Mouse (Mus musculus): ENCODE data around the gene Prss8. TPM values are rescaled to one million over a fixed set of nuclear protein-coding genes. Genes with fewer than 3 reads are reported as not detected.

The Prss8 gene
- not detected for polyA plus RNA-seq (2015; fragmentation: Illumina TruSeq; extraction: RNeasy Lipid Tissue Mini Kit (QIAGEN cat#74804); ENCODE audit: insufficient read depth, low replicate concordance)

DNA sequence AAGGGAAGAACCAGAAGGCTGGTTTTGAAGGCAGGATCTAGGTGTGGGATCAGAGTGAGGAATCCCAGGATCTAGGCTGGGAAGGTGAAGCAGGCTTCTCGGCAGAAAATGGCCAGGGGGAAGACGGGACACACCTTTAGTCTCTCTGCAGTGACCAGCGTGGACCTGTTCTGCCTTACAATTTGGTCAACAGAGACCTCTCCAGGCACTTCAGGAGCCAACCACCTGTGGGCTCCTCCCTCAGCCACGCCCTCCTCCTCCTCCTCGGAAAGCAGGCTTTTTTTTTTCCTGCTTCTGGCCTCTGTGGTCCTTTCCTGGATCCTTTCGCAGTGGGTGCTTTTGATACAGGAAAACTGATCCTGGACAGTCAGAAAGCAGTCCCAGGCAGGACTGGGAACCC, at the start of gene Prss8:
TSS of gene Prss8 (minus strand) at position 182 of the 400 bp plus-strand sequence.

DNA sequence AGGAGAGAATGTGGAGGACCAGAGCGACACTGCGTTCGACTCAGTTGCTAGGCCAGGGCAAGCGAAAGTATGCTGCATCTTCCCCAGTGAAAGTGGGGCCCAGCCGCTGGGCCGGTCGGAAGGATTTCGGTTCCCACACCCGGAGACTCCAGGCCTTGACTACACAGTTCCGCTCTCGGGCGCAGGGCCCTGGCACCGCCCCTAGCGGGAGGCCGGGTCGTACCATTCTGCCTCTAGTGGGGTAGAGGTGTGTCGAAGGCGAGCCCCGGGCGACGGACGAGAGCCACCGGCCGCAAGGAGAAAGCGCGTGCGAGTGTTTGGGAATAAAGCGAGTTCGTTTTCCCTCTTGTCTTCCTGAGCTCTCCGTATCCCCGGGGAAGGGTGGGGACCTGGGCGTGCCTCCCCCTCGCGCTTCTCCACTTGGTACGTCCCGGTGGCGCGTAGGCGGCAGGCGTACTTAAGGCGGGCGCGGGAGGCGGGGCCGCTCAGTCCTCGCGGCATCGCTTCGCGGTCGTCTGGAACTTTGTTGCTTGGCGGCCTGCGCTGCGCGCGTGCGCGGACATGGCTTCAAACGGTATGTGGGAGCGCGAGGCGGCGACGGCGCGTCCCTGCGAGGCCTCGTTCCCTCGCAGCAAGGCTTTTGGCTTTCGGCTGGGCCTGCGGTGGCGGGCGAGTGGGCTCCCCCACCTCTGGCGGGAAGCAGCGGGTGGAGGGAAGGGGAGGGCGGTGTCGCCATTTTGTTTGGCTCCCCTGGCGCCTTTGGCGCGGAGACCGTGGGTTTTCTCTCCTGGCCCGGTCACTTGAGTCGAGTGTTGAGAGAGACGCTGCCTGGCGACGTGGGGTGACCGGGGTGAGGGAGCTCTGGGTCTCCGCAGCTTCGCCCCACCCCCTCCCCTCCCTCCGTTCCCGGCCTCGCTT, 37.4 kb upstream of the Prss8 start, which contains the start of gene Fus:
TSS of gene Fus (plus strand) at position 454 of the 918 bp plus-strand sequence.

DNA sequence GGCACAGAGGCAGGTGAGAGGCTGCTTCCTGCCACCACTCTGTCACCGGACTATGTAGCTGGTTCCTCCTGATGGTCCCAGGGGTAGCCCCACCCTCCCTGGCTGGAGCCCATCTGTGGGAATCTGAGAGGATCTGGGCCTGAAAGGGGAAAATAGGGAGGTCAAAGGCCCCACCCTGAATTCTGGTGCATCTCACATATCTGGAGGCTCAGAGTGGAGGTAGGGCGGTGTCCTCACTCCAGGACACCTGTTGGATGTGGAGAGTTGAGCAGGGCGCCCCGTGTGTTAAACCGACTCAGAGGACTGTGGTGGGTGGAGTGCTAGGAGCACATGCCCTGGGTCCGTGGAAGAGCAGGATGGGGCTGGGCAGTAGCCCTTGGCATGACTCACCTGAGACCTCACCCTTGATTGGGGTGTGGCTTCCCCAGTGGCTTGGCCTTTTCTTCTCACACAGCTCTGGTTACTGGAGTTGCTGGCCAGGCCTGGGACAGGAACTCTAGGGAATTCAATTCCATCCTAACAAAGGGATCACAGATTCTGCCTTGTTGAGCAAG, 16.6 kb upstream of the Prss8 start, which contains the start of gene Prss36:
TSS of gene Prss36 (minus strand) at position 256 of the 554 bp plus-strand sequence.

DNA sequence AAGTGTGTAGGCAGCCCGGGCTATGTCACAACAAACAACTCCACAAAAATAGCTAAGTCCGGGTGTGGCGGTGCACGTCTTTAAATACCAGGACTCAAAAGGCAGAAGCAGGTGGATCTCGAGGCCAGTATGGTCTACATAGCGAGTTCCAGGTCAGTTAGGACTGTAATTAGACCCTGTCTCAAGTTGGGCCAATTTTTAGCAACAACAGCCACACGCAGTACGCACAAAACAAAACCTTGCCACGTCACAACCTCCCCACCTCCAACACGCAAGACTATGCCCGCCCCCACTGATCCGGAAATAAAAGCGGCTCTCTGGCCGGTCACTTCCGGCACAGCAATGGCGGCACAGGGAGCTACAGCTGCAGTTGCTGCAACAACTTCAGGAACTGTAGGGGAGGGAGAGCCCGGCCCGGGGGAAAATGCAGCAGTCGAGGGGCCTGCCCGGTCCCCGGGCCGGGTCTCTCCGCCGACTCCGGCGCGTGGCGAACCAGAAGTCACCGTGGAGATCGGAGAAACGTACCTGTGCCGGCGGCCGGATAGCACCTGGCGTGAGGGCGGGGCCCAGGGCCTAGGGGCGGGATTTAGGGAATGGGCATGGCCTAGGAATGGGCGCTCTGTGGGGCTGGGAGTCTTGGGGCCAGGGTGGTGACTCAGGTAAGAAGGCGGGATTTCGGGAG, 17.6 kb downstream of the Prss8 start, which contains the start of gene Kat8:
TSS of gene Kat8 (plus strand) at position 327 of the 682 bp plus-strand sequence.

DNA sequence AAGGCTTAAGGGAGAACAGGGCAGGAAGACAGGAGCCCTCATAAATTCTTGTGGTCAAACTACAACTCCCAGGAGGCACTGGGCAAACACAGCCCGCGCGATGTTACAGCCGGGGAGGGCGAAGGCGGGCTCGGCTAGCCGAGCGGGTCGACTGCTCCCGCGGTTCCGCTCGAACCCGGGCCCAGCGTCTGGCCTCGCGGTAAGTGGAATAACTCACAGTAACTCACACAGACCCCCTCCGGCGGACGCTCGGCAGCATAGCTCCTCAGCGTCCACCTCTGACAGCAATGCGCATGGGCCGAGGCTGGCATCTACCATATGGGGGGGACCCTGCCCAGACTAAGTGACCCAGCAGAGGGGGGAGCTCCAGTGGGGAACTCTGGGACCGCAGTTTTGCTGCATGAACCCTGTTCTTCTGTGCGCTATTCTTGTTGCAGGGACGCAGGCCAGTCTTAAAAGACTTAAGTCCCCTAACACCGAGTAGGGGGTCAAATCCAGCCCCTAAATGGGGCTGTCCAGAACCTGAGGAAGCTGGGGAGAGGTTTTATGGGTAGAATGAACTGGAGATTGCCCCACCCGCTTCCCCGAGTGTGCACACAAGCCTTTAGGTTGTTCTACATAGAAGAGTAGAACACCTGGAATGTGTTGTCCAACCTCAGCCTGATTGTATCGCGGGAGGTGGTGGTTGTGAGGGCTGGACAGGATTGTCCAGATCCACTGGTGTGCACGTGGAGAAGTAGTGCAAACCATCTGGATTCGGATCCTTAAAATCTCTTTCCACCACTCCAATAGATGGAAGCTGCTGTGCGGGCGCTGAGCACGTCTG, 25.7 kb downstream of the Prss8 start, which contains the start of gene Bckdk:
TSS of gene Bckdk (plus strand) at position 112 of the 826 bp plus-strand sequence.

DNA sequence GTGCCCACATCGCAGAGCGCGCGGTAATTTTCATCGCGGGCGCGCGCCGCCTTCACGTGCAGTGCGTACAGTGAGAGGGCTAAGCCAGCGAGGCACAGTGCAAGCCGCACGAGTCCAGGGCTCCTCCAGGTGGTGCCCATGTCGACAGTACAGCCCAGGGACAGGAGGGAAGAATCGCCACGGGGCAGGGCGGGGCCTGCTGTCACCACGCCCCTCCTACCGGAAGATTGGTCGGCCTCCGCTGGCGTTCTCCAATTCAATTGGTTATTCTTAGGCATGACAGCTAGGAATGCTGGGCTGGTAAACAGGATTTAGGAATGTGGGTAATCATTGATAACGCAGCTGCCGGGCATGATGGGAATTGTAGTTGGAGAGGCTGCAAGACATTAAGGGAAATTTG, 34.5 kb downstream of the Prss8 start, which contains the start of the genes Gm21974 and Vkorc1:
TSS of gene Gm21974 (minus strand) at position 13 of the 400 bp plus-strand sequence.
TSS of gene Vkorc1 (minus strand) at position 176 of the 400 bp plus-strand sequence.

DNA sequence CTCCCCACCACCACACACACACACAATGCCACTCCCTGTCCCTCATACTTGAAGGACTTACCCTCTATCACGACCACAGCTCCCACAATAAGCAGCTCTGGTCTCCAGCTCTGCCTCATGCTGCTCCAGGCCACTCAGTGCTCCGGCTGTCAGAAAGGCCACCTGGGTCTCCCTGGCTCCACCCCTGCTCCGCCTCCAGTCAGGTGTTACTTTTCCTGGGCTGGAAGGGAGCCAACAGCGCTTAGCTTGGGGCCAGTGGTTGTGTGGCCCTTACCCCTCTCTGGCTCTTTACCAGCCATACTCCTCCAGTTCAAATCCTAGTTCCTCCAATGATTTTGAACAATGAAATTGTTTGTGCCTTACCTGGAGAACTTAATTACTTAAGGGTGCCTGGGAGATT, 39.1 kb downstream of the Prss8 start, which contains the start of gene Prss53:
TSS of gene Prss53 (minus strand) at position 173 of the 400 bp plus-strand sequence.

DNA sequence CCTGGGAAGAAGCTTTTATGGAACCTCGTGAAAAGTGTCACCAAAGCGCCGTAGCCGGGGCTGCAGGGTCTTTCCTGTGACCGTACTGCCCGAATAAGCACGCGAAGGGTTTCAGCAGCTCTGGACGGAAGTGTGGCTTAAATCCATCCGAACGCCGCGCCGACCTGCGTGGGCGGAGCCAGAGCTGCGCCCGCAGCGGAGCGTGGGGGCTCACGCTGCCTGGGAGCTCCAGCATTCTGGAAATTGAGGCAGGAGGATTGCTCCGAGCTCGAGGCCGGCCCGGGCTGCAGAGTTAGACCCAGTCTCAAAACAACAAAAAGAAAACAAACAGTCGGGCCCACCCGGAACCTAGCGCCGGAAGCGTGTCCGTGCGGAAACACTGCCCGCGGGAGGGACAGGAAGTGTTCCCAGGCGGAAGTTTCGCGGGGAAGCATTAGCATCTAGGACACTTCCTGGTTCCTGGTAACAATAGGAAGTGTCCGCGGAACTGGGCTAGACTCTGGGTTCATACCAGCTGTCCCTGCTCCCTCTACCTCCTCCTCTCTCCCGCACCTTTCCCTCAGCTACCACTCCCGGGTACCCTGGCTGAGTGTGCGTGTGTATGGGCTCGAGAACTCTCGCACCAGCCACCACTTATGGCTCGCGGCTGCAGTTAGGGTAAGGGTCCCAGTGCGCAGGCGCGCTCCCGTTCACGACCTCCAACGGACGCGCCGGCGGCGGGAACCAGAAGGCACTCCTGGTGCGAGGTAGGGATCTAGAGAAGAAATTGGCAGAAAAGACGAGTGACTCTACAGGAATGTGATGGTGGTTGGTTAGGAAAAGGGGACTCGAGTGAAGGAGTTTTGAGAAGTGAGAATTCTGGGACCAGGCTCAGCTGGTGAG, 53.2 kb downstream of the Prss8 start, which contains the start of gene Zfp668:
TSS of gene Zfp668 (minus strand) at position 362 of the 882 bp plus-strand sequence.

DNA sequence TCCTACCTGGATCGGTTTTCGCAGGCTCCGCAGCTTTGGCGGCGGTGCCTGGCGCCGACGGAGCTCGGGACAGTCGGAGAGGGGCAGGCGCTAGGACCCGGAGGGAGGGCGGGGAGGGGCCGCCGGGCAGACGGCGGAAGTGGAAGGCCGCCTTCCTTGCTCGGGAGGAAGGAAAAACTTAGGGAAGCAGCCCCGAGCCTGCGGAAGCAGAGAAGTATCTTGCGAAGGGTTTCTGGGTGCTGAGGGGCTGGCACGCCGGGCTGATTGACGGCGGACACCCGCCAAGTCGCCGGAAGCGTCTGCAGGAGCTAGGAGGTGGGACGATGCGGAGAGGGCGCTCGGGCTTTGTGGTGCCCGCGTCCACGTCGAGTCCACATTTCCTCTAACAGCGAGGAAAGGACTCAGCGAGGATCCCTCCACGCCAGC, 53.9 kb downstream of the Prss8 start, which contains the start of gene Zfp646:
TSS of gene Zfp646 (plus strand) at position 181 of the 426 bp plus-strand sequence.

Other genes with a start within 250 kb of the Prss8 start
- gene Bcl7c, start 221.2 kb downstream of the Prss8 start, polyA plus RNA-seq (2015; fragmentation: Illumina TruSeq; extraction: RNeasy Lipid Tissue Mini Kit (QIAGEN cat#74804); ENCODE audit: insufficient read depth, low replicate concordance): 8.0 TPM
- not detected for gene Ctf1, start 217.4 kb downstream of the Prss8 start, polyA plus RNA-seq (2015; fragmentation: Illumina TruSeq; extraction: RNeasy Lipid Tissue Mini Kit (QIAGEN cat#74804); ENCODE audit: insufficient read depth, low replicate concordance)
- gene Ctf2, start 197.9 kb downstream of the Prss8 start, polyA plus RNA-seq (2015; fragmentation: Illumina TruSeq; extraction: RNeasy Lipid Tissue Mini Kit (QIAGEN cat#74804); ENCODE audit: insufficient read depth, low replicate concordance): not detected
- 6.2 TPM for gene Fbxl19, start 185.6 kb downstream of the Prss8 start, polyA plus RNA-seq (2015; fragmentation: Illumina TruSeq; extraction: RNeasy Lipid Tissue Mini Kit (QIAGEN cat#74804); ENCODE audit: insufficient read depth, low replicate concordance)
- 32.6 TPM for gene Orai3, start 160.3 kb downstream of the Prss8 start, polyA plus RNA-seq (2015; fragmentation: Illumina TruSeq; extraction: RNeasy Lipid Tissue Mini Kit (QIAGEN cat#74804); ENCODE audit: insufficient read depth, low replicate concordance)
- gene Setd1a, start 153.4 kb downstream of the Prss8 start, polyA plus RNA-seq (2015; fragmentation: Illumina TruSeq; extraction: RNeasy Lipid Tissue Mini Kit (QIAGEN cat#74804); ENCODE audit: insufficient read depth, low replicate concordance): 28.5 TPM
- gene Gm49388, start 144.5 kb downstream of the Prss8 start, polyA plus RNA-seq (2015; fragmentation: Illumina TruSeq; extraction: RNeasy Lipid Tissue Mini Kit (QIAGEN cat#74804); ENCODE audit: insufficient read depth, low replicate concordance): not detected
- 14.7 TPM for gene Hsd3b7, start 129.5 kb downstream of the Prss8 start, polyA plus RNA-seq (2015; fragmentation: Illumina TruSeq; extraction: RNeasy Lipid Tissue Mini Kit (QIAGEN cat#74804); ENCODE audit: insufficient read depth, low replicate concordance)
- 96.9 TPM for gene Stx4a, start 105.8 kb downstream of the Prss8 start, polyA plus RNA-seq (2015; fragmentation: Illumina TruSeq; extraction: RNeasy Lipid Tissue Mini Kit (QIAGEN cat#74804); ENCODE audit: insufficient read depth, low replicate concordance)
- 1.5 TPM for gene Stx1b, start 105.6 kb downstream of the Prss8 start, polyA plus RNA-seq (2015; fragmentation: Illumina TruSeq; extraction: RNeasy Lipid Tissue Mini Kit (QIAGEN cat#74804); ENCODE audit: insufficient read depth, low replicate concordance)
- gene Zfp646, start 53.9 kb downstream of the Prss8 start, polyA plus RNA-seq (2015; fragmentation: Illumina TruSeq; extraction: RNeasy Lipid Tissue Mini Kit (QIAGEN cat#74804); ENCODE audit: insufficient read depth, low replicate concordance): 37.8 TPM
- 4.0 TPM for gene Zfp668, start 53.3 kb downstream of the Prss8 start, polyA plus RNA-seq (2015; fragmentation: Illumina TruSeq; extraction: RNeasy Lipid Tissue Mini Kit (QIAGEN cat#74804); ENCODE audit: insufficient read depth, low replicate concordance)
- gene Prss53, start 39.1 kb downstream of the Prss8 start, polyA plus RNA-seq (2015; fragmentation: Illumina TruSeq; extraction: RNeasy Lipid Tissue Mini Kit (QIAGEN cat#74804); ENCODE audit: insufficient read depth, low replicate concordance): 0.25 TPM
- not detected for gene Gm21974, start 34.6 kb downstream of the Prss8 start, polyA plus RNA-seq (2015; fragmentation: Illumina TruSeq; extraction: RNeasy Lipid Tissue Mini Kit (QIAGEN cat#74804); ENCODE audit: insufficient read depth, low replicate concordance)
- gene Vkorc1, start 34.5 kb downstream of the Prss8 start, polyA plus RNA-seq (2015; fragmentation: Illumina TruSeq; extraction: RNeasy Lipid Tissue Mini Kit (QIAGEN cat#74804); ENCODE audit: insufficient read depth, low replicate concordance): 52.3 TPM
- 16.3 TPM for gene Bckdk, start 26.0 kb downstream of the Prss8 start, polyA plus RNA-seq (2015; fragmentation: Illumina TruSeq; extraction: RNeasy Lipid Tissue Mini Kit (QIAGEN cat#74804); ENCODE audit: insufficient read depth, low replicate concordance)
- 55.2 TPM for gene Kat8, start 17.6 kb downstream of the Prss8 start, polyA plus RNA-seq (2015; fragmentation: Illumina TruSeq; extraction: RNeasy Lipid Tissue Mini Kit (QIAGEN cat#74804); ENCODE audit: insufficient read depth, low replicate concordance)
- 1.6 TPM for gene Prss36, start 16.6 kb upstream of the Prss8 start, polyA plus RNA-seq (2015; fragmentation: Illumina TruSeq; extraction: RNeasy Lipid Tissue Mini Kit (QIAGEN cat#74804); ENCODE audit: insufficient read depth, low replicate concordance)
- 960 TPM for gene Fus, start 37.4 kb upstream of the Prss8 start, polyA plus RNA-seq (2015; fragmentation: Illumina TruSeq; extraction: RNeasy Lipid Tissue Mini Kit (QIAGEN cat#74804); ENCODE audit: insufficient read depth, low replicate concordance)
- 39.8 TPM for gene Pycard, start 63.8 kb upstream of the Prss8 start, polyA plus RNA-seq (2015; fragmentation: Illumina TruSeq; extraction: RNeasy Lipid Tissue Mini Kit (QIAGEN cat#74804); ENCODE audit: insufficient read depth, low replicate concordance)
- gene Trim72, start 73.8 kb upstream of the Prss8 start, polyA plus RNA-seq (2015; fragmentation: Illumina TruSeq; extraction: RNeasy Lipid Tissue Mini Kit (QIAGEN cat#74804); ENCODE audit: insufficient read depth, low replicate concordance): 0.18 TPM
- gene Itgam, start 132.5 kb upstream of the Prss8 start, polyA plus RNA-seq (2015; fragmentation: Illumina TruSeq; extraction: RNeasy Lipid Tissue Mini Kit (QIAGEN cat#74804); ENCODE audit: insufficient read depth, low replicate concordance): 22.2 TPM
- gene Gm49368, start 132.6 kb upstream of the Prss8 start, polyA plus RNA-seq (2015; fragmentation: Illumina TruSeq; extraction: RNeasy Lipid Tissue Mini Kit (QIAGEN cat#74804); ENCODE audit: insufficient read depth, low replicate concordance): 2.1 TPM
- 99.5 TPM for gene Itgax, start 199.4 kb upstream of the Prss8 start, polyA plus RNA-seq (2015; fragmentation: Illumina TruSeq; extraction: RNeasy Lipid Tissue Mini Kit (QIAGEN cat#74804); ENCODE audit: insufficient read depth, low replicate concordance)
- 93.2 TPM for gene Itgad, start 224.3 kb upstream of the Prss8 start, polyA plus RNA-seq (2015; fragmentation: Illumina TruSeq; extraction: RNeasy Lipid Tissue Mini Kit (QIAGEN cat#74804); ENCODE audit: insufficient read depth, low replicate concordance)